Mouse (Mus musculus): ENCODE data around the gene Gm20696. TPM values are rescaled to one million over a fixed set of nuclear protein-coding genes. Genes with fewer than 3 reads are reported as not detected.

Gm20696 gene
- polyA plus RNA-seq, 1 experiment from 2014 or later: 3.4 TPM

DNA sequence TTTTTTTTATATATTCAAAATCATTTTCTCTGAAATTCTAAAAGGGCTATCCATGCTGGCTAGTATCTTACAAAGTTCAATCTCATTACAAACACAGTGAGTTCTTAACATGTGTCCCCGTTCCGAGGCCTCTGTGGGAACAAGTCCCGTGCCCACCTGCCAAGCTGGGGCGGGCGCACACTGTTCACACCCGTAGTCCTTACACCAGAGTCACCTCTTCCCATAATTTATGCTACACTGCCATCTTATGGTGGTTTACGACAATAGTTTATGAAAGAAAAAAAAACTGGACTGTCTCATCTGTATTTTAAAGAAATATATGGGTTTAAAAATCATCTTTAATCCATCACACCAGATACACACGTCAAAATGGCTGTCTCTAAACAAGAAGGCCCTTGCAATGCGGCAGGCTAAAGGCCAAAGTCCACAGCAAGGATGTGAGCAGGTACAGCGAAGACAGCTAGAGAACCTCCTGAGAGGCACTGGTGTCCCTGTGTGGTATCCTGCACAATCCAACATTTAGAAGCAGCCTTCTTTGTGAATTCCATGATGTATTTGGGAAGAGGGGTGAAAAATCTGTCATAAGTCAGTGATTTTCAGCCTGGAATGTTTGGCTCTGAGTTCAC lies 66.3 kb downstream of the Gm20696 start:
- no peak overlapping the region for H3K27ac ChIP-seq (replicated peaks)
- no peaks in the 10 kb centered on the region for H3K36me3 ChIP-seq
- no peaks in the 10 kb centered on the region for H3K9me3 ChIP-seq
- H3K9ac ChIP-seq: no peak overlapping the region
- no peak for ATAC-seq (ENCODE audit: low FRiP score, low read depth)
- peaks cover 14% of the 10 kb centered on the region for H3K4me1 ChIP-seq (replicated peaks)
- H3K27me3 ChIP-seq: peaks cover 10% of the 10 kb centered on the region; the same call in 1 of the 2 replicates
- no peak overlapping the region for H3K4me3 ChIP-seq
- 26% methylated on average over 10 of the region's 10 CpGs for WGBS
- H3K4me2 ChIP-seq: peak overlapping the region; percentile 46

DNA sequence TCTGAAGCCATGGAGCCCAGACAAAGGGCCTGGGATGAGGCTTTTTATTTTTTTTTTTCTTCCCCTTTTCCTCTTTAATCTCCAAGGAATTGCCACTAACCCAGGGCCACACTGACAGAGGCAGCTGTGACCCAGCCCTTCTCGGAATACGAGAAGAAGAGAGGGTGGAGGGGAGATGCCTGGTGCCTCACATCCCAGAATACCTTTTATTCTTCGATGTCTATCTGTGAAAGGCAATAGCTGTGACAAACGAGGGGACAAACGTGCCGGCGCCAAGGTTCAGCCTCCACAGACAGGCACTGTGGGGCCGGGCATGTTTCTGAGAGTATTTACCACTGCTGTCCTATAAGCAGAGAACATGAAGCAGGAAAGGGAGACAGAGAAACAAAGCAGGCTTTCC lies 66.9 kb downstream of the Gm20696 start:
- Histone ChIP-seq H3K27ac (replicated peaks) (peak overlapping the region; percentile 65), H3K9ac (0 out of 2 replicates have a peak overlapping the region, but pooled peaks have one; percentile 26), H3K9me3 (no peaks in the 10 kb centered on the region), H3K4me3 (no peak overlapping the region), H3K36me3 (no peaks in the 10 kb centered on the region), H3K4me2 (peak overlapping the region; percentile 46), H3K27me3 (peaks cover 10% of the 10 kb centered on the region; the same call in 1 of the 2 replicates), H3K4me1 (replicated peaks) (peaks cover 14% of the 10 kb centered on the region)
- peak; percentile 43 for ATAC-seq (ENCODE audit: low FRiP score, low read depth)
- 11% methylated on average over 8 of the region's 8 CpGs for WGBS

DNA sequence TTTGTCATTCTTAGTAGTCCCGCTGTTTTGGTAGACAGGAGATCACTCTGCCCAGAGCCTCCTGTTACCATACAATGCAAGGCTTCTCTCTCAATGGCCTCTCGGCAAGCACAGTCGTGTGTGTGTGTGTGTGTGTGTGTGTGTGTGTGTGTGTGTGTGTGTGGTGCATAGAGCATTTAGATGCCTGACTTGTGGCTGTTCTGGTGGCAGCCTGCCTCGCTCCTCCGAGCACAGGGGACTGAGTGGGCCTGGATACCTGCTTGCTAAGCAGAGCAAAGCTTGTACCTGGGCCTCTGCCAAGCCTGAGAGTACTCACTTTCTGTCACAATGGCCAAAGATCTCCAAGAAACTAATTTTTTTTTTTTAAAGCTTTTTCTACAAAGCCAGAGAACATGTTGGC lies 67.4 kb downstream of the Gm20696 start:
- Histone ChIP-seq H3K4me1 (replicated peaks) (peaks cover 14% of the 10 kb centered on the region), H3K9me3 (no peaks in the 10 kb centered on the region), H3K27me3 (peaks cover 10% of the 10 kb centered on the region; the same call in 1 of the 2 replicates), H3K9ac (no peak overlapping the region), H3K27ac (replicated peaks) (peak overlapping the region; percentile 65; the same call in 1 of the 2 replicates), H3K36me3 (no peaks in the 10 kb centered on the region), H3K4me3 (no peak overlapping the region), H3K4me2 (peak overlapping the region; percentile 46)
- peak; percentile 78 for ATAC-seq (ENCODE audit: low FRiP score, low read depth)
- 30% methylated on average over 5 of the region's 5 CpGs for WGBS

DNA sequence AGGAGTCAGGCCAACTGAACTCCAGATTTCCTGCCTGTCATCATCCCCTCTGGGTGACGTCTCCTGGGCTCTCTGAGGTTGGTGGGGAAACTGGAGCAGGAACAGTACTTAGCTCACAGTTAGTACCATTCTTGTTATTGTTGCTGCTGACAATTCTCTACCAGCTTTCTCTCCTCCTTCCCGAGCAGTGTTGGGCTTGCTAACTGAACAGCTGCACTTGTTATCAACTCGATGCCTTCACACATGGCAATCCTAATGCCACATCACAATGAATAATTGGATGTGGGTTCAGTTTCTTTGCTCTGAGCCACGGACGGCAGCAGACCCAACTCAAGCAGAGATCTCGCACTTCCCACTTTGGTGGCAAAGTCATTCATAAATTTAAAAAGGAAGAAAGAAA lies 89.6 kb downstream of the Gm20696 start:
- no peak overlapping the region for H3K27ac ChIP-seq (replicated peaks)
- no peaks in the 10 kb centered on the region for H3K4me1 ChIP-seq (replicated peaks)
- no peak for ATAC-seq (ENCODE audit: low FRiP score, low read depth)
- H3K36me3 ChIP-seq: no peaks in the 10 kb centered on the region
- H3K9ac ChIP-seq: no peak overlapping the region
- no peaks in the 10 kb centered on the region for H3K9me3 ChIP-seq
- H3K4me3 ChIP-seq: no peak overlapping the region
- no peaks in the 10 kb centered on the region for H3K27me3 ChIP-seq
- H3K4me2 ChIP-seq: no peak overlapping the region
- 60% methylated on average over 6 of the region's 6 CpGs for WGBS

- Histone ChIP-seq H3K9ac (no peak overlapping the region), H3K9me3 (no peaks in the 10 kb centered on the region), H3K27me3 (no peaks in the 10 kb centered on the region), H3K4me3 (no peak overlapping the region), H3K36me3 (no peaks in the 10 kb centered on the region), H3K4me2 (no peak overlapping the region), H3K27ac (replicated peaks) (no peak overlapping the region), H3K4me1 (replicated peaks) (no peaks in the 10 kb centered on the region)
- ATAC-seq (ENCODE audit: low FRiP score, low read depth): no peak
- 86% methylated on average over 6 of the region's 6 CpGs for WGBS
These were observed 91.0 kb downstream of the Gm20696 start for GRCm38 (mm10) chr6:99575633-99576032.

GRCm38 (mm10) chr6:99573343-99573742 lies 93.3 kb downstream of the Gm20696 start:
- no peak for ATAC-seq (ENCODE audit: low FRiP score, low read depth)
- 95% methylated on average over 2 of the region's 2 CpGs for WGBS

GRCm38 (mm10) chr6:99572071-99572470 lies 94.5 kb downstream of the Gm20696 start:
- 79% methylated on average over 5 of the region's 5 CpGs for WGBS
- ATAC-seq (ENCODE audit: low FRiP score, low read depth): no peak
- Histone ChIP-seq H3K27me3 (no peaks in the 10 kb centered on the region), H3K36me3 (no peaks in the 10 kb centered on the region), H3K27ac (replicated peaks) (no peak overlapping the region), H3K4me3 (no peak overlapping the region), H3K4me1 (replicated peaks) (no peaks in the 10 kb centered on the region), H3K4me2 (no peak overlapping the region), H3K9me3 (no peaks in the 10 kb centered on the region), H3K9ac (no peak overlapping the region)

More at GRCm38 (mm10) chr6:99573343-99573742, 93.3 kb downstream of the Gm20696 start:
- Histone ChIP-seq H3K4me1 (replicated peaks) (no peaks in the 10 kb centered on the region), H3K9ac (no peak overlapping the region), H3K27ac (replicated peaks) (no peak overlapping the region), H3K4me3 (no peak overlapping the region), H3K9me3 (no peaks in the 10 kb centered on the region), H3K36me3 (no peaks in the 10 kb centered on the region), H3K4me2 (no peak overlapping the region), H3K27me3 (no peaks in the 10 kb centered on the region)

- WGBS: 74% methylated on average over 8 of the region's 8 CpGs
- Histone ChIP-seq H3K27ac (replicated peaks) (no peak overlapping the region), H3K9me3 (no peaks in the 10 kb centered on the region), H3K36me3 (no peaks in the 10 kb centered on the region), H3K27me3 (no peaks in the 10 kb centered on the region), H3K4me1 (replicated peaks) (no peaks in the 10 kb centered on the region), H3K4me2 (no peak overlapping the region), H3K4me3 (no peak overlapping the region), H3K9ac (no peak overlapping the region)
- no peak for ATAC-seq (ENCODE audit: low FRiP score, low read depth)
These were observed 99.7 kb downstream of the Gm20696 start for GRCm38 (mm10) chr6:99566921-99567320.

DNA sequence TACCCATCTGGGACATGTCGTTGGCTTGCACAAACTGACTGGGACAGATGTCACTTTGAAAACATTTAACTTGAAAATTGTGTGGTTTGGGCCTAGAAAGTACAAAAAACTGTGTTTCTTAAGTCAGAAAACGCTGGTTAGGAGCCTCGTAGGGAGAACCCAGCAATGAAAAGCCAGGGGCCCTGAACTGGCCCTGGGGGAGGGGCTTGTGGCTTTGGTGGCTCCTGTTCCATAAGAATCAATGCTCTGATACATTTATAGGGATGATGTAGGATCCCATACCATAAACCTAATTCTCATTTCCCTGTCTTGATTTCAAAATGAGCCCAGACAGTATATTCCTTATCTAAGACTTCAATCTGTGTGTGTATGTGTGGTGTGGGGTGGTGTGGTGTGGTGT lies 101.8 kb downstream of the Gm20696 start:
- no peaks in the 10 kb centered on the region for H3K4me1 ChIP-seq (replicated peaks)
- no peak overlapping the region for H3K4me2 ChIP-seq
- no peaks in the 10 kb centered on the region for H3K27me3 ChIP-seq
- no peaks in the 10 kb centered on the region for H3K36me3 ChIP-seq
- WGBS: 85% methylated on average over 3 of the region's 3 CpGs
- no peak overlapping the region for H3K4me3 ChIP-seq
- no peak for ATAC-seq (ENCODE audit: low FRiP score, low read depth)
- H3K9me3 ChIP-seq: no peaks in the 10 kb centered on the region
- H3K9ac ChIP-seq: no peak overlapping the region
- H3K27ac ChIP-seq (replicated peaks): no peak overlapping the region

GRCm38 (mm10) chr6:99556950-99557349 lies 109.6 kb downstream of the Gm20696 start:
- Histone ChIP-seq H3K4me3 (no peak overlapping the region), H3K27ac (replicated peaks) (no peak overlapping the region), H3K36me3 (no peaks in the 10 kb centered on the region), H3K9ac (no peak overlapping the region), H3K4me2 (no peak overlapping the region), H3K9me3 (no peaks in the 10 kb centered on the region), H3K27me3 (no peaks in the 10 kb centered on the region), H3K4me1 (replicated peaks) (no peaks in the 10 kb centered on the region)
- WGBS: 91% methylated on average over 5 of the region's 5 CpGs
- no peak for ATAC-seq (ENCODE audit: low FRiP score, low read depth)

DNA sequence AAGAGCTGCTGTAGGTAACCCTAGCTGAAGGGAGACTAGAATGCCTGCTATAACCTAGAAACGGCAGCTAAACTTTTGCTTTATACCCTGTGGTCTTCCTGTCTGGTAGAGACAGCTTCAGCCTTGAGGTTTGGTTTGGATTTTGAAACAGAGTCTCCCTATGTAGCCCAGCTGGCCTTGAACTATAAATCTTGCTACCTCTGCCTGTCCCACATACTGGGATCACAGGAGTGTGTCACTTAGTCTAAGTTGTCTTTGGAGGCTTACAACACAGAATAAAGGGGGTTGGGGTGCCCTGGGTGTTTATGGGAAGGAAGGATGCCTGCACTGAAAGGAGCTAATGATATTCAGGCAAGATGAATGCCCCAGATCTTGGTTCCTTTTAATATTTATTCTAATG lies 113.8 kb downstream of the Gm20696 start:
- ATAC-seq (ENCODE audit: low FRiP score, low read depth): no peak
- Histone ChIP-seq H3K27me3 (no peaks in the 10 kb centered on the region), H3K27ac (replicated peaks) (no peak overlapping the region), H3K4me2 (no peak overlapping the region), H3K9ac (no peak overlapping the region), H3K36me3 (no peaks in the 10 kb centered on the region), H3K4me1 (replicated peaks) (no peaks in the 10 kb centered on the region), H3K9me3 (no peaks in the 10 kb centered on the region; the same call in 1 of the 2 replicates), H3K4me3 (no peak overlapping the region)
- WGBS: 87% methylated on average over 1 of the region's 1 CpGs

GRCm38 (mm10) chr6:99546416-99546815 lies 120.2 kb downstream of the Gm20696 start:
- no peak for ATAC-seq (ENCODE audit: low FRiP score, low read depth)
- no peaks in the 10 kb centered on the region for H3K4me1 ChIP-seq (replicated peaks)
- WGBS: 92% methylated on average over 2 of the region's 2 CpGs
- H3K27ac ChIP-seq (replicated peaks): no peak overlapping the region
- no peak overlapping the region for H3K9ac ChIP-seq
- H3K36me3 ChIP-seq: no peaks in the 10 kb centered on the region
- no peaks in the 10 kb centered on the region; the same call in 1 of the 2 replicates for H3K9me3 ChIP-seq
- no peak overlapping the region for H3K4me2 ChIP-seq
- no peak overlapping the region for H3K4me3 ChIP-seq
- no peaks in the 10 kb centered on the region for H3K27me3 ChIP-seq

DNA sequence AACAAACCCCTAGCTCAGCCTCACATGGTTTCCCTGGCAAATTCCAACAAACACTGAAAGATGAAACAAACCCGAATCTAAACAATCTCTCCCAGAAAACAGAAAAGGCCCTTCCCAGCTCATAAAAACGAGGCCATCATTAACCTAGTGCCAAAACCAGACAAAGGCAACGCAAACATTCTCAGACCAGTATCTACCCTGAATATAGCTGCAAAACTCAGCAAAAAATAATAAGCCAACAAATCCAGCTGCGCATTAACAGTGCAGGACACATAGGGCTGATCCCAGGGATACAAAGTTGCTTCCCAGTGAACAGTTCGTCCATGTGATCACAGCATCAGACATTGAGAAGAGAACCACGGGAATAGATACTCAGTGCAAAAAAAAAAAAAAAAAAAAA lies 121.2 kb downstream of the Gm20696 start:
- Histone ChIP-seq H3K4me3 (no peak overlapping the region), H3K9me3 (no peaks in the 10 kb centered on the region; the same call in 1 of the 2 replicates), H3K27me3 (no peaks in the 10 kb centered on the region), H3K36me3 (no peaks in the 10 kb centered on the region), H3K9ac (no peak overlapping the region), H3K4me1 (replicated peaks) (no peaks in the 10 kb centered on the region), H3K4me2 (no peak overlapping the region), H3K27ac (replicated peaks) (no peak overlapping the region)
- ATAC-seq (ENCODE audit: low FRiP score, low read depth): no peak
- 71% methylated on average over 6 of the region's 6 CpGs for WGBS

Measured in hindbrain, embryonic 15.5 days (tissue).